Mouse (Mus musculus) ovary, postnatal 14 days (tissue): Measurements from ENCODE around the gene Dcaf8.

Experiments used
- DNase-seq: peaks from one replicate; pipeline ENCODE4 v3.0.0; 2022; ENCODE audit warnings: low spot score

Gene Dcaf8

DNA sequence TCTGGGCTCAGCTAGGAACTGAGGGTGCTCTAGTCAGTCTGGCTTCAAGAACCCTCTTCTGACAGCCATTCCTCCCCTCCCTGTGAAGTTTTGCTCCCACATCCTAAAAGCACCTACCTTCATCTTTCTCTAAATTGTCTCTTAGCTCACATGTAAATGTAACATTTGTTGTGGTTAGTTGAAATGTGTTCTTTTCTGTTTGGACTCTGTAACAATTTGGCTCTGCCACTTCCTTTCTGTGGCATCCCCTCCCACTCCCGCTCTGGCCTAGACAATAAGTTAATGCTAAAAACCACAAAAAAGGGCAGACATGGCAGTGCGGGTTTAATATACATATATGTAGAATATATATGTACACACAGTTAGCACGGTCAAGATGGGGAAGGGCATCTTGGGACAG, 49.3 kb downstream of the Dcaf8 start:
- no peak for DNase-seq

DNA sequence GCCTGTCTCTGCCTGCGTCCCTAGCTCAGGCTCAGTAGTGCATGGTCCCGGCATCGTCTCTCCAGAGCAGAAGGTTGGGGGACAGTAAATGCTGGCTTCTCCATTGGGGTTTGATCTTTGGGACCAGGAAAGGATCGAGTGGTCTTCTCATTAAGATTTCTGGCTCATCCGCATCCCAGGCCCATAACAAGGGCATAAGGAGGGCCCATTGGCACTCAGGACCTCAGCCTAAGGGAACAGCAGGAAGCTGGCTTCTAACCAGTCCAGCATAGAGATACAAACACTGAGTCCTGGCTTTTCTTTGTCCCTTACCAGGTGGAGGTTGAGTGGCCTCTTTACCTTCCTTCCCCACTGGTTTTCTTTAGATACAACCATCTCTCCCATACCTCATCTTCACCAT, 50.0 kb downstream of the Dcaf8 start:
- DNase-seq = no peak

- no peak for DNase-seq
These were observed 50.4 kb downstream of the Dcaf8 start for GRCm38 (mm10) chr1:172198316-172198715.

DNA sequence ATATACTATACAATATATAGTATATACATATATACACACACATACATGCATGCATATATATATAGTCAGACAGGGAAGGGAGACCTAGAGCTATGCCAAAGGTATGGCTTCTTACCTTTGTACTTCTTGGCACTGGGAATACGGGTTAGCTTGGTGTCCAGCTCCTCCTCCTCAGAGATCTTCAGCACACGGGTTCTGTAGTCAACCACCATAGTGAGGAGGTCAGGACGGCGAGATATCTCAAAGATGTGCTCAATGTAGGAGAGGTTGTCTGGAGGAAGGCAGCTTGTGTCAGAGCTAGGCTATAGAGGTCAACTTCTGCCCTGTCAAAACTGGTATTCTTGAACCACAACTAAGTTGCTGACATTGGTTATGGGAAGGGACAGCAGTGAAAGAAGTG, 51.1 kb downstream of the Dcaf8 start:
- DNase-seq = no peak

DNA sequence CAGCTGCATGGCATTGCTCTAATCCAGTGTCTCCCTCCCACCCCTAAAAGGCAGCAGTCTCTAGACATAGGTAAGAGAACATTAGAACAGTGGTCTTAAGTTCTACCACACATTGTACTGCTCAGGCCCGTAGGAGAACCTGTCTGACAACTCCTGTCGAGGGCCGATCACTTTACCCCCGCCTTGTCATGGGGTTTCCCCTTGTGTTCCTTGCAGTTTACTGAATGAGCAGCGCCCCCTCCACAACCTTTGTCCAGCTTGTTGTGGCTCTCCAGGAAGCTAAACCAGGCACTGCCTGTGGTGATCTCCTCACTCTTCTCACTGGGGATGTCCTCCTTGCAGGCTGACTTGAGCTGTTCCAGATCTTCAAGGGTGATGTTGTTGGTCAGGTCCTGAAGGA, 52.3 kb downstream of the Dcaf8 start:
- DNase-seq = no peak

- no peak for DNase-seq
These were observed 53.1 kb downstream of the Dcaf8 start for GRCm38 (mm10) chr1:172200871-172201447.

DNA sequence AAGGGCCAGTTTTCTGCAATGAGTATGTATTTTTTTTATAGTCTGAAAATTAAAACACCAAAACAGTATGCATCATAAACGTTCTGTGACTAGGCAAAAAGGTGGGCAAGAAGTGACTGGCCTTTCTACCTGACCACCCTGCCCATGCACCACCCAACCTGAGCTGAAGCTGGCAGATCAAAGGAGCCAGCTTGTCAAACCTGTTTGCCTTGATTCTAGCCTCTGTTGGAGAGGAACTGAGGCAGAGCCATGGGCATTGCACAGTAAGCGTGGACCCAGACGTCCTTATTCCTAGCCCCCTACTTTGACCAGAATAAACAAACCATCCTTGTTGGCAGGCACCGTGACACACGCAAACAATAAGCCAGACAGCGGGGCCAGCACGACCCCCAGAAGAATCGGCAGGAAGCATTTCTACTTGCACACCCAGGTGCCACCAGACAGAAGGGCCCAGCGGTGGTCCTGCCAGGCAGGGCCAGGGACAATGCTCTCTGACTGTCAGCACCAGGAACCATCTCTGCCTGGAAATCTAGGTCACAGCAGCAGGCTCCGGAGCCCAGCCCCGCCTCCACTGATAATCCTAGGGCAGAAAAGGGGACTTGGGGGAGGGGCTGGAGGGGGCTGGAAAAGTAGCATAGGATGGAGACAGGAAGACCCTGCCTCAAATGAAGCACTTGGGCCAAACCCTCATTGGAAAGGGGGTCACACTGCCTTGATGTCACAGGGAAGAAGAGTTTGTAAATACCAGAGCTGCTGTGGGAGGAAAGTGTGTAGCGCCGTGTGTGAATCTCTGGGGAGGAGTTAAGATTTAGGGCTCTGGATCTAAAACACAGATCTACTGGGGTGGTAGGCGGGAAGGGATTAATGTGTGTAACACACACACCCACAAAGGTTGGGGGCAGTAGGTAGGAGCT, 54.3 kb downstream of the Dcaf8 start:
- no peak for DNase-seq

DNA sequence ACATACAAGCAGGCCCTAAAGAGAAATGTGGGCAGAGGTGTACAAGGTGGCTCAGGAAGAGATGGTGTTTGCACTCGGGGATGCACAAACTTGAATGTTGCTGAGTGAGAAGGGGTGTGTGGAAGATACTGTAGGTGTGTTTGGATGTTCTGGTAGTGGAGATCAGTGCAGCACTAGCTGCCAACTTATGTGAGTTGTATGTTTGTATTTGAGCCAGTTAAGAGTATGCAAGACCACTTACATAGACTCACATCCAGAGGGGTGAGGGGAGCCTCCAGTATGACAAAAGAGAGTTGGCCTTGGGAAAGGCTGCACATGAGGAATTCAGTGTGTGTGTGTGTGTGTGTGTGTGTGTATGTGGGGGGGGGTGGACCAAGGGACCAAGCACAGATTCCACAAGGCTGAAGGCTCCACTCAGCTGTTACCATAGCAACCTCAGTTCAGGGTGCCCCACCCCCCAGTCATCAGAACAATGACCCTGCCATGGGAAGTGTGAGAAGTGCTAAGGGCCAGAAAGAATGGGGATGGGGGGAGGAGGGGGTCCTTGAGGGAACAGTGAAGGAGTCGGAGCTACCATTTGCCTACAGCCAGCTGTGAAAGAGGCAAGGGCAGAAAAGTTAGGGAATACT, 55.1 kb downstream of the Dcaf8 start:
- no peak for DNase-seq

DNA sequence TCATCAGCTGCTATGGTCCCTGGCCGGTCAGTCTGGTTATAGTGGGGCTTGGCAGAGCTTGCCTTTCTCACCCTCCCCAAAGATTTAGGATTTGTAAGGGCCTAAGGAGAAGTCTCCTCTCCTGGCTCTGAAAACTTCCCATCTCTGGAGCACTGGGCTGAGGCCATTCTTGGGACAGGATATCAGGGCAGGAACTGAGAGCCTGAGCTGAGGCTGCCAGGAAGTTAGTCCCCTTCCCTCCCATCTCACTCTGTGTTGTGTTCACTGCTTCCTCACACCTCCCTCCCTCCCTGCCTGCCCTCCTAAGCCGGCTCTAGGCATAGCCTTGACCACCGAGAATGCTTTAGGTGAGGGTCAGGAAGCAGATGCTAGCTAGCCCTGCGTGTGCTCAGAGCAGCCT, 55.7 kb downstream of the Dcaf8 start:
- no peak for DNase-seq

GRCm38 (mm10) chr1:172204033-172204813, 56.3 kb downstream of the Dcaf8 start:
- DNase-seq = no peak

DNA sequence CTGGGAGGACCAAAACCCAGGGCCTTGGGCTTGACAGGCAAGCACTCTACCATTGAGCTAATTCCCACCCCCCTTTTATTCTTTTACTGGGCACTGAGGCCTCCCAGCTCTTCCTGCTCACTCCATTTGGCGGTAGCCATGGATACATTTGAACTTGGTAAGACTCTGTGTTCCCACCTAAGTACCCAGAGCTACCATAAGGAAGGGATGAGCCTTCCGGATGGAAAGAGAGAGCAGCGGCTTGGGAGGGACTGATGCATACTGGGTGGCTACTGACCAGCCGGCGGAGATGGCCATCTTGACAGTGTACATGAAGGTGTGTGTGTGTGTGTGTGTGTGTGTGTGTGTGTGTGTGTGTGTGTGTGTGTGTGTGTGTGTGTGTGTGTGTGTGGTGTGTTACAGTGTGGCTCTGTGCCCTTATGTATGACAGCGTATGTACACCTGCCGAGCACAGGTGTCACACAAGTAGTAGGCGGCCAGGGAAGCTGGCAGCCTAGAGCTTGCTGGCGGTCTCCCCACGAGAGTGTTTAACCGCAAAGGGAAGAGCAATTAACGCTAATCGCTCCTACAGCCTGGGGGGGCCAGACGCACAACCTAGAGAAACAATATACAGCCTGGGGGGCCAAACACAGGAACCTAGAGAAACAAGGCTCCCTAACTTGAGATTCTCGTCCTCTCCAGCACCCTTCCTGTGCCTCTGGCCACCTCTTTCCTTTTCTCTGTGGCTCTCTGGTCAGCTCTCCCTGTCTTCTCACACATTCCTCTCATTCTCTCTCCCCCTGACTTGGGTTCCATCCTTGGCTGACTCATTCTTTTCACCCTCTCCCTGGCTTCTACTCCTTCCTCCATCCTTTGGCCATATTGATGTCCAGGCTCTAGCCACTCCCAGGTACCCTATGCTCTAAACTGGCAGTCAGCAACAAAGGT, 57.2 kb downstream of the Dcaf8 start:
- no peak for DNase-seq

DNA sequence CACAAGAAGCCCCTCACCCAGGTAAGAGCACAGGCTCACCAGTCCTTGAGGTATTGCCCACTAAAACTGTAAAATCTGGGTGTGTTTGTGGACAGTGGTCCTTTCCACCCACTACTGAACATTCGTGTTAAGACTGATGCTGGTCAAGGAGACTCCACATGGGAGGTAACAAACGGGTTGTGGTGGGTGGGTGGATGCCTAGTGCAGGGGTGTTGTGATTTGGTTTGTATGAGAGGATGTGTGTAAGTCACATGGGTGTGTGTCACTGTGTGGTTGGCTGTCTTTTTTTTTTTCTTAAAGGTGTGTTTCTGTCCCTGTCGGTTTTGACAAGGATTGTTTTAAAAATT, 57.8 kb downstream of the Dcaf8 start:
- DNase-seq = no peak

DNA sequence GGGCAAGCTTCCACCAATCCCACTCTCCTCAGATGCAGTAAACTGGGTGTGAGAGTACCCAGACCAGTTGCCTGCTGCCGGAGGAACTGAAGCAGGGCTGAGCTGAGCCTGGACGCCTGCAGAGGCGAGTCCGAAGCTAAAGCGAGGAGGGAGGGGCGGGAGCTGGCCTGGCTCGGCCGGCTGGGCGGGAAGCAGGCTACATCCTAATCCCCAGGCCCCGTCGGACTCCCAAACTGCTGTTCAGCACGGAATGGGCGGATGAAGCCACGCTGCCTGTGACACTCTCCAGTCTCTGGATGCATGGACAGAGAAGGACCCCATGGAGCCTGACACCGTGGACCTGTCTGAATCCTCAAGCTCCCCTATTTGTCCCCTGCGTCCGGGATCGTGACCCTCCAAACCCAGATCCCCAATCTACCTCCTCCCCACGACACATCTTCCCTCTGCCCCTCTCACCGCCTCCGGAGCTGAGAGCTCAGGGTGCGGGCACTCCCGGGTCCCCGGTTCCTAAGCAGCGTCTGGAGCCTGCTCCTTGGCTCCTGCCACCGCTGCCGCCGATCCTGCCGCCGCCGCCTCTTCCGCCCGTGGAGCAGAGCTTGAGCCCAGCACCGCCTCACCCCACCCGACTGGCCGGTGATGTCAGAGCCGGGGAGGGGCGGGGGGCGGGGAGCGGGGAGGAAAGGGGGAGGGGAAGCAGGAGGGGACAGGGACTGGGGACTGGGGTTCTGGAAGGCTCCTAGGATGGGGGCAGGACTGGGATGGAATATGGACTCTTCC, 58.4 kb downstream of the Dcaf8 start, which contains the start of gene Pea15a:
Gene Pea15a (minus strand): TSS at position 664 of the 777 bp plus-strand sequence.
- peak; percentile 73 for DNase-seq

DNA sequence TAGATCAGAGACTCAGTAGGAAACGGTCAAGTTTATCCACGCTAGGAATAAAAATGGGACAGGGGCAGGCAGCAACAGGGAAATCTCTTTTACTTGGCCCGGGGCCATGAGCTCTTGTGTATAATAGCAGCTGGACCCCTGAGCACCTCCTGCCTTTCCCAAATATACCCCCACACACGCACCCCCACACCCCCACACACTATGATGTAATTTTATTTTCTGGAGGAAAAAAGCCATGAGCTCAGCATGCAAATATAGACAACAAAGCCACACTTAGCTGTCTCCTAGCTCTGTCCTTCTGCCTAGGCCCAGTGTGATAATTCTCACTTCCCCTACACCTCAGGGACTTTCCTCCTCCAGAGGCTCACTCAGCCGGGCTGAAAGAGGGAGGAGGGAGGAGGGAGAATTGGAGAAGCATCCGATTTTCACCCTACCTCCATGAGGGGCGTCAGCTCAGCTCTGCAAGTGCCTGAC, 59.3 kb downstream of the Dcaf8 start:
- DNase-seq = no peak

DNA sequence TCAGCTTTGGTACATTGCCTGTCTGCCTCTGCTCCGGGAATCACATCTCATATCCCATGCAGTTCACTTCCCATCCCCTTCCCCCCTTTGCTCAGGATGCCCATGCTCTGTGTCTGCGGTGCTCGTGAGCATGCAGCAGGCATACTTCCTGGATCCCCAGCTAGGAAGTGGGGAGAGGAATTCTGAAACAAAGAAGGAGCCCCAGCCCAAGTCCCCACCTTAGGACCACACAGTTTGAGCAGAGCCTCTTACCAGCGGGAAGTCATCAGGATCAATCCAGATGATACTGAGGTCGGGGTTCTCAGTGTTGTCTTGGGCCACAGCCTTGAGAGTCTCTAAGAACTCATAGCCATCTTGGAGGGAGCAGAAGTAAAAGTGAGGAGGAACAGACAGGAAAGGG, 64.9 kb downstream of the Dcaf8 start:
- DNase-seq = no peak

DNA sequence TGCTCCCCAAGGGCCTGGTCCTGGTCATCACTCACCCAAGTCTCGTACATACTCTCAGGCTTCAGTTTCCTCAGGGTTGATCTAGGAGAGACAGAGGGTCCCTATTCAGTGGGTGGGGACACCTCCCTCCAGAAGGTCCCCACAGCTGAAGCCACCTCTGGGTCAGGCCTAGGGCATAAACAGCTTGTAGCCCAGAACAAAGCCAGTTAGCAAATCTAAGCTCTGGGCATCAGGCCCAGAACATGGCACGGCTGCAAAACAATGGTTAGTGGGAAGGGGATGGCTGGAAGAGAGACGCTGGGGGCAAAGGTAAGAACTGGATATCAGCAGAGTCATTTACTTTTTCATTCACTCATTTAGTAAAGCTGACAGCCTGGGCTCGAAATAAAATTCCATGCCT, 65.9 kb downstream of the Dcaf8 start:
- no peak for DNase-seq

GRCm38 (mm10) chr1:172214748-172215147, 66.9 kb downstream of the Dcaf8 start:
- DNase-seq = no peak

- peak; percentile 96 for DNase-seq
These were observed 69.3 kb downstream of the Dcaf8 start for GRCm38 (mm10) chr1:172217148-172217547.

GRCm38 (mm10) chr1:172218164-172218910, 70.5 kb downstream of the Dcaf8 start:
- DNase-seq = no peak
